9 mouse cellular contexts compared by ENCODE assay signal in the genomic region with DNA sequence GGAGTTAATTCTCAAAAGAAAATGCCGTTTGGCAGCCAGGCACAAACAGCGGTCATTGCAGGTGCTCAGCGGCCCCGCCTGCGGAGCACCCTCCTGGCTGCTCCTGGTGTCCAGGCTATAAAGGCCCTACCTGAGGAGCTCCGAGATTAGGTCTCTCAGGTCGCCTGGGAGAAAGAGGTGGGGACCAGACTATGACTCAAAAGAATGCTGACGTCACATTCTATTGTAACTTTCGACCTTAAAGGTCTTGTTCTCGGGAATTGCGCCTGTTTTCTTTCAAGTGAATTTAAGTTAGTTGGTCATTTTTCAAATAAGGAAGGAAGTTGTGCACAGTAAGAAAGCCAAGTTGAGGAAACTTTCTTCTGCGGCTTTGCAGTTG. TPM values are rescaled to one million over a fixed set of nuclear protein-coding genes. Genes with fewer than 3 reads are reported as not detected.
DNase-seq lines count a peak whose midpoint lies in the region; ATAC-seq and TF ChIP-seq lines count a peak whose summit lies in the region.
"Had no signal": no experiment of that assay in that cellular context is flagged by ENCODE, and none has a peak within 500 bp of the region (broad histone marks: within the 10 kb centered on the region; RNA-seq: fewer than 3 reads in every experiment).

No protein-coding gene starts in this region.

- no peaks in the 10 kb centered on the region for H3K36me3 ChIP-seq in heart, embryonic 10.5 days
- no peaks in the 10 kb centered on the region for H3K36me3 ChIP-seq in hindbrain, embryonic 13.5 days
- H3K36me3 ChIP-seq: G1E had no signal

- POLR2A ChIA-PET in Patski (lab: Charles Lee): interaction anchor here (0.6 kb wide), 1 partner anchor 75 kb away, joined by 3 read pairs; no protein-coding TSS in a partner anchor

- WGBS in heart, embryonic 10.5 days: 5% methylated on average over 12 of the region's 12 CpGs
- WGBS in hindbrain, embryonic 13.5 days: 4% methylated on average over 12 of the region's 12 CpGs

- peak overlapping the region; percentile 89 for H3K9ac ChIP-seq in hindbrain, embryonic 13.5 days

- DNase-seq in heart, embryonic 10.5 days (ENCODE audit: low spot score): no peak
- DNase-seq in heart, postnatal 14 days: no peak
- DNase-seq in Patski (ENCODE audit: low read depth, low spot score): no peak
- peak; percentile 57 for DNase-seq in lung, postnatal 25 days (ENCODE audit: low spot score)
- DNase-seq in retina, embryonic 14.5 days (ENCODE audit: low spot score): no peak
- no peak for DNase-seq in frontal cortex, postnatal 10 days (ENCODE audit: low spot score in 2 of 2)
- DNase-seq in thymus, postnatal 25 days: no peak

- no peaks in the 10 kb centered on the region for H3K9me3 ChIP-seq in heart, embryonic 10.5 days
- H3K9me3 ChIP-seq in hindbrain, embryonic 13.5 days: no peaks in the 10 kb centered on the region
- H3K9me3 ChIP-seq: G1E had no signal

- peak overlapping the region; percentile 78 for H3K4me3 ChIP-seq in heart, embryonic 10.5 days
- H3K4me3 ChIP-seq in hindbrain, embryonic 13.5 days: peak overlapping the region; percentile 74

- in situ Hi-C loops in Patski (cut with MboI; ENCODE audit: low pct_unique_long_range_greater_than_20kb): loop anchor here (25.0 kb wide), 1 partner anchor 1328 kb away; no protein-coding TSS in a partner anchor

- TF ChIP-seq CTCF in Patski (IDR thresholded peaks at IDR 0.05): no peak

- intact Hi-C loops in heart, postnatal 14 days (cut with DNase I): no loop called here

- H3K4me1 ChIP-seq in heart, embryonic 10.5 days: peaks cover 11% of the 10 kb centered on the region; the same call in 1 of the 2 replicates
- peaks cover 23% of the 10 kb centered on the region for H3K4me1 ChIP-seq in hindbrain, embryonic 13.5 days (replicated peaks)

- ATAC-seq in Patski: peak; percentile 36
- peak; percentile 43; the same call in 1 of the 2 replicates for ATAC-seq in hindbrain, embryonic 13.5 days (ENCODE audit: low FRiP score)

- H3K4me2 ChIP-seq in hindbrain, embryonic 13.5 days: peak overlapping the region; percentile 80

- CTCF ChIA-PET in Patski (lab: Charles Lee): interaction anchor here (4.3 kb wide), 1 partner anchor 22 kb away, joined by 12 read pairs; no protein-coding TSS in a partner anchor

- H3K27me3 ChIP-seq in heart, embryonic 10.5 days (ENCODE audit: insufficient read depth, poor library complexity, severe bottlenecking): peaks cover 84% of the 10 kb centered on the region
- no peaks in the 10 kb centered on the region for H3K27me3 ChIP-seq in Patski
- H3K27me3 ChIP-seq in hindbrain, embryonic 13.5 days: 0 out of 2 replicates have a peak, but pooled peaks cover under 1% of the 10 kb centered on the region

- peak overlapping the region; percentile 89 for H3K27ac ChIP-seq in heart, embryonic 10.5 days
- peak overlapping the region; percentile 58 for H3K27ac ChIP-seq in hindbrain, embryonic 13.5 days

RNA-seq across cellular contexts. Expression of gene Tes, which starts 0.8 kb away (rescaled TPM):
- polyA plus RNA-seq in heart, embryonic 10.5 days (2016; fragmentation: Nextera tagmentation; extraction: Ambion mirVana): 12.3 and 38.0 TPM in 2 replicates
- 1 to 10 TPM; 5.8 to 8.9 TPM for total RNA-seq in heart, postnatal 14 days (2021)
- 104 TPM for polyA plus RNA-seq in Patski (2021)
- polyA plus RNA-seq in hindbrain, embryonic 13.5 days (2015; fragmentation: Nextera tagmentation; extraction: Ambion mirVana): 55.7 and 56.8 TPM in 2 replicates
- polyA plus RNA-seq: G1E had no signal
